Mouse (Mus musculus): Measurements from ENCODE around the gene Gng5. TPM values are rescaled to one million over a fixed set of nuclear protein-coding genes. Genes with fewer than 3 reads are reported as not detected.

Gene Gng5
- polyA plus RNA-seq, 1 experiment from 2014 or later: 839 TPM

DNA sequence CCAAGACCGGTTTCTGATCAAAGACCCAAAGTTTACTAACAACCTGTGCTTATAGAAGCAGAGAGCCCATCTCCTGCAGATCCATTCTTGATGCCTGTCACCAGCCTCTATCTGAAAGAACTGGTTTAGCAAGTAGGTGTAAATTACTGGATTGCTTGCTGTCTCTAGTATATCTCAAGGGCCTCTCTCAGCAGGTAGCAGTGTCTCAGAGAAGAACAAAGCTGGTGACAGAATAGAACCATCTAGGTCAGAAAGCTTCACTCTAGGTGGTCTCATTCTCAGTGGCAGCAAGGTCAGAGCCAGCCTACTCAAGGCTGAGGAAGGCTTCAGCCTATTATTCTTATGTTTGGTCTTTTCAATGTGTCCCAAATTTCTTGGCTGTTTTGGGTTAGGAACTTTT, 44.0 kb downstream of the Gng5 start:
- H3K27me3 ChIP-seq: no peaks in the 10 kb centered on the region
- H3K9ac ChIP-seq: no peak overlapping the region
- H3K36me3 ChIP-seq: no peaks in the 10 kb centered on the region
- ATAC-seq (ENCODE audit: insufficient number of reproducible peaks, low FRiP score, low TSS enrichment, low read depth): no peak
- H3K27ac ChIP-seq (replicated peaks): no peak overlapping the region
- H3K4me3 ChIP-seq (replicated peaks): no peak overlapping the region
- no peaks in the 10 kb centered on the region for H3K9me3 ChIP-seq (replicated peaks)
- 29% methylated on average over 1 of the region's 1 CpGs for WGBS
- H3K4me1 ChIP-seq: no peaks in the 10 kb centered on the region
- no peak overlapping the region for H3K4me2 ChIP-seq (replicated peaks)

GRCm38 (mm10) chr3:146554816-146555215, 55.2 kb downstream of the Gng5 start:
- Histone ChIP-seq H3K27me3 (no peaks in the 10 kb centered on the region), H3K4me2 (replicated peaks) (no peak overlapping the region), H3K27ac (replicated peaks) (no peak overlapping the region), H3K36me3 (no peaks in the 10 kb centered on the region), H3K9ac (no peak overlapping the region), H3K4me1 (no peaks in the 10 kb centered on the region), H3K9me3 (replicated peaks) (no peaks in the 10 kb centered on the region), H3K4me3 (replicated peaks) (no peak overlapping the region)
- 72% methylated on average over 7 of the region's 7 CpGs for WGBS
- no peak for ATAC-seq (ENCODE audit: insufficient number of reproducible peaks, low FRiP score, low TSS enrichment, low read depth)

Other genes with a start within 250 kb of the Gng5 start
- gene Ssx2ip, start 95.2 kb upstream of the Gng5 start, polyA plus RNA-seq (2015; fragmentation: Nextera tagmentation; extraction: Ambion mirVana): 32.4 and 34.3 TPM in 2 replicates
- gene Ctbs, start 50.0 kb upstream of the Gng5 start, polyA plus RNA-seq (2015; fragmentation: Nextera tagmentation; extraction: Ambion mirVana): 10.5 and 10.6 TPM in 2 replicates
- 6.9 and 8.6 TPM in 2 replicates for gene Spata1, start 54 bp upstream of the Gng5 start, polyA plus RNA-seq (2015; fragmentation: Nextera tagmentation; extraction: Ambion mirVana)
- gene Rpf1, start 21.6 kb downstream of the Gng5 start, polyA plus RNA-seq (2015; fragmentation: Nextera tagmentation; extraction: Ambion mirVana): 40.5 and 41.4 TPM in 2 replicates
- gene Uox, start 70.6 kb downstream of the Gng5 start, polyA plus RNA-seq (2015; fragmentation: Nextera tagmentation; extraction: Ambion mirVana): 1.2 and 1.9 TPM in 2 replicates
- 0.21 and 0.48 TPM in 2 replicates for gene Dnase2b, start 115.8 kb downstream of the Gng5 start, polyA plus RNA-seq (2015; fragmentation: Nextera tagmentation; extraction: Ambion mirVana)
- gene 4930503B20Rik, start 151.5 kb downstream of the Gng5 start, polyA plus RNA-seq (2015; fragmentation: Nextera tagmentation; extraction: Ambion mirVana): 0.23 and 0.24 TPM in 2 replicates
- 1.2 and 1.4 TPM in 2 replicates for gene Samd13, start 185.8 kb downstream of the Gng5 start, polyA plus RNA-seq (2015; fragmentation: Nextera tagmentation; extraction: Ambion mirVana)

Measured in embryonic facial prominence, embryonic 15.5 days (tissue).